22 mouse cellular contexts compared by ENCODE assay signal in the genomic region with DNA sequence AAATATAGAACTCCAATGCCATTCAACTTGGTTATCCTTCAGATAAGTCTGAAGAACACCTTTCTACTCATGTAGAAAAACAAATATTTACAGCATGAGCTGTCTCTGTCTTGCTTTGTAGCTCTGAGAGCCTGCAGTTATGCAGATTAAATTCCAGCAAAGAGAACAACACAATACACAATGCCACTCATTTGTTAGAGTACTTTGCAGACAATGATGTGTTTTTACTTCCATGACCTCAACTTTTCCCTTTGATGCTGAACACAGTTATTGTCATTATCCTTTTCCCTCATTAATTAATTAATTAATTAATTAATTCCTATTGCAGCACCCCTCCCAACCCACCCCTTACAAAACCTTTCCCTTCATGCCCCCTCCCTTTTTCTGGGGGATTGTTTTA.
"Had no signal": no experiment of that assay in that cellular context is flagged by ENCODE, and none has a peak within 500 bp of the region (broad histone marks: within the 10 kb centered on the region; RNA-seq: fewer than 3 reads in every experiment).

No protein-coding gene starts in this region.

- ATAC-seq: intestine, embryonic 15.5 days; liver, embryonic 12.5 days had no signal

- H3K27ac ChIP-seq: intestine, embryonic 15.5 days; kidney, embryonic 15.5 days; limb, embryonic 10.5 days; limb, embryonic 13.5 days; liver, embryonic 12.5 days; liver, embryonic 15.5 days; neural tube, embryonic 12.5 days; neural tube, embryonic 15.5 days had no signal

- H3K9ac ChIP-seq: intestine, embryonic 15.5 days; kidney, embryonic 15.5 days; limb, embryonic 13.5 days; liver, embryonic 12.5 days; liver, embryonic 15.5 days; neural tube, embryonic 12.5 days; neural tube, embryonic 15.5 days had no signal

- H3K4me2 ChIP-seq: intestine, embryonic 15.5 days; kidney, embryonic 15.5 days; limb, embryonic 13.5 days; liver, embryonic 12.5 days; liver, embryonic 15.5 days; midbrain, embryonic 11.5 days; neural tube, embryonic 12.5 days; neural tube, embryonic 15.5 days had no signal

- H3K4me1 ChIP-seq: intestine, embryonic 15.5 days; kidney, embryonic 15.5 days; limb, embryonic 10.5 days; limb, embryonic 13.5 days; liver, embryonic 12.5 days; liver, embryonic 15.5 days; neural tube, embryonic 12.5 days; neural tube, embryonic 15.5 days had no signal

- H3K9me3 ChIP-seq: intestine, embryonic 15.5 days; kidney, embryonic 15.5 days; limb, embryonic 10.5 days; limb, embryonic 13.5 days; liver, embryonic 12.5 days; liver, embryonic 15.5 days; neural tube, embryonic 12.5 days; neural tube, embryonic 15.5 days had no signal

- H3K4me3 ChIP-seq: intestine, embryonic 15.5 days; kidney, embryonic 15.5 days; layer of hippocampus, adult 2 months; limb, embryonic 10.5 days; limb, embryonic 13.5 days; liver, embryonic 12.5 days; liver, embryonic 15.5 days; neural tube, embryonic 12.5 days; neural tube, embryonic 15.5 days had no signal

- H3K36me3 ChIP-seq: intestine, embryonic 15.5 days; kidney, embryonic 15.5 days; limb, embryonic 10.5 days; limb, embryonic 13.5 days; liver, embryonic 12.5 days; liver, embryonic 15.5 days; neural tube, embryonic 12.5 days; neural tube, embryonic 15.5 days had no signal

- DNase-seq: kidney, adult 11 months; kidney, adult 8-10 months; kidney, postnatal 14 days; layer of hippocampus, postnatal 36 days; liver; lung, adult 18-20 months; lung, postnatal 14 days; lung, postnatal 4 days; midbrain, embryonic 14.5 days; thymus, adult 2 months; thymus, postnatal 14 days; thymus, postnatal 4 days had no signal

- H3K27me3 ChIP-seq: intestine, embryonic 15.5 days; kidney, embryonic 15.5 days; limb, embryonic 13.5 days; liver, embryonic 12.5 days; liver, embryonic 15.5 days; neural tube, embryonic 12.5 days; neural tube, embryonic 15.5 days had no signal
